Mouse (Mus musculus): Measurements from ENCODE around the gene Hfe. TPM values are rescaled to one million over a fixed set of nuclear protein-coding genes. Genes with fewer than 3 reads are reported as not detected.

Gene Hfe
- polyA plus RNA-seq, 1 experiment = 9.8 TPM

GRCm38 (mm10) chr13:23739922-23740252 is 29.2 kb upstream of the Hfe start:
- under 1% methylated on average over 14 of the region's 14 CpGs for WGBS
- no peaks in the 10 kb centered on the region for H3K36me3 ChIP-seq (ENCODE audit: control insufficient read depth, insufficient read depth, low read length)
- peak overlapping the region; percentile 85 for H3K4me3 ChIP-seq (ENCODE audit: control insufficient read depth, insufficient read depth, low read length)
- no peak for TF ChIP-seq CTCF (IDR thresholded peaks at IDR 0.05; ENCODE audit: borderline replicate concordance, control insufficient read depth, extremely low read depth, insufficient read depth, low read length, poor library complexity)
- no peak for TF ChIP-seq POLR2A (IDR thresholded peaks at IDR 0.05; ENCODE audit: control insufficient read depth, extremely low read depth, insufficient read depth, low read length, poor library complexity)
- peak overlapping the region; percentile 99 for H3K27ac ChIP-seq (ENCODE audit: control insufficient read depth, insufficient read depth, low read length)
- H3K27me3 ChIP-seq (ENCODE audit: control insufficient read depth, insufficient read depth, low read length) = no peaks in the 10 kb centered on the region
- DNase-seq = no peak
- H3K4me1 ChIP-seq (replicated peaks; ENCODE audit: control insufficient read depth, insufficient read depth, low read length) = peaks cover under 1% of the 10 kb centered on the region

GRCm38 (mm10) chr13:23739069-23739921 is 28.6 kb upstream of the Hfe start:
- Histone ChIP-seq H3K4me1 (replicated peaks; ENCODE audit: control insufficient read depth, insufficient read depth, low read length) (no peaks in the 10 kb centered on the region), H3K4me3 (ENCODE audit: control insufficient read depth, insufficient read depth, low read length) (peak overlapping the region; percentile 85), H3K36me3 (ENCODE audit: control insufficient read depth, insufficient read depth, low read length) (no peaks in the 10 kb centered on the region), H3K27ac (ENCODE audit: control insufficient read depth, insufficient read depth, low read length) (peak overlapping the region; percentile 99), H3K27me3 (ENCODE audit: control insufficient read depth, insufficient read depth, low read length) (no peaks in the 10 kb centered on the region)
- under 1% methylated on average over 39 of the region's 39 CpGs for WGBS
- TF ChIP-seq CTCF (IDR thresholded peaks at IDR 0.05; ENCODE audit: borderline replicate concordance, control insufficient read depth, extremely low read depth, insufficient read depth, low read length, poor library complexity) (no peak), POLR2A (IDR thresholded peaks at IDR 0.05; ENCODE audit: control insufficient read depth, extremely low read depth, insufficient read depth, low read length, poor library complexity) (peak; percentile 81)
- peak; percentile 86 for DNase-seq

DNA sequence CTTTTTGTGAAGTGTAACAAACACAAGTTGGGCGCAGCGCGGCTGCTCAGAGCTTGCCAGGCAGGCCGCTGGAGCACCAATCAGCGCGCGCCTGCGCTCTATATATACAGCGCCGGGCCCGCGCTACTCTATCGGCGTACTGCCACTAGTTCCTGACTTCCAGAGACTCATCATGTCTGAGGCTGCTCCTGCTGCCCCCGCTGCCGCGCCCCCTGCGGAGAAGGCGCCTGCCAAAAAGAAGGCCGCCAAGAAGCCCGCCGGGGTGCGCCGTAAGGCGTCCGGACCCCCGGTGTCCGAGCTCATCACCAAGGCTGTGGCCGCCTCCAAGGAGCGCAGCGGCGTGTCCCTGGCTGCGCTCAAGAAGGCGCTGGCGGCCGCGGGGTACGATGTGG is 28.0 kb upstream of the Hfe start, which contains the start of gene Hist1h1c:
Gene Hist1h1c, plus strand, starts transcription at position 132 of the 392 bp plus-strand sequence.
- H3K4me3 ChIP-seq (ENCODE audit: control insufficient read depth, insufficient read depth, low read length) = peak within 1 kb of the TSS; percentile 85
- no peaks in the 10 kb centered on the region for H3K36me3 ChIP-seq (ENCODE audit: control insufficient read depth, insufficient read depth, low read length)
- under 1% methylated on average over 38 of the region's 38 CpGs for WGBS
- DNase-seq = peak; percentile 94
- H3K4me1 ChIP-seq (replicated peaks; ENCODE audit: control insufficient read depth, insufficient read depth, low read length) = no peaks in the 10 kb centered on the region
- TF ChIP-seq CTCF (IDR thresholded peaks at IDR 0.05; ENCODE audit: borderline replicate concordance, control insufficient read depth, extremely low read depth, insufficient read depth, low read length, poor library complexity) = peak; percentile 61; the same call in 1 of the 2 replicates
- TF ChIP-seq POLR2A (IDR thresholded peaks at IDR 0.05; ENCODE audit: control insufficient read depth, extremely low read depth, insufficient read depth, low read length, poor library complexity) = peak; percentile 99
- H3K27me3 ChIP-seq (ENCODE audit: control insufficient read depth, insufficient read depth, low read length) = no peaks in the 10 kb centered on the region
- H3K27ac ChIP-seq (ENCODE audit: control insufficient read depth, insufficient read depth, low read length) = peak within 1 kb of the TSS; percentile 99

DNA sequence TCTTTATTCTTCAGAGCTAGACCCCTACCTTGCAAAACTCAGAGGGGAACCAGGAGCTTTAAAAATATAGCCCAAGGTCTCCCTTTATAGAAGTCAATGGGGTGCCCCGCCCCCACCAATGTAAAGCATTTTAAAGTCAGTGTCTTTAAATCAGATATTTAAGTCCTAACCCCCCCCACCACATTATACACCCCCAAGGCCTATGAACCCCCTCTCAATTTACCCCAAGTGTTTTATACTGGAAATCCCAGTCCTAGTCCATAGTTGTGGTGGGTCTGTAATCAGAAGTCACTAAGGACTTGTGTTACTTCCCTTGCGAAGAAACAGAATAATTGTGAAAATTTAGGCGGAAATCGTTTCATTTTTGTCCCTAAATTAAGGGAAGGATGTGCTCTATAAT is 27.4 kb upstream of the Hfe start:
- H3K27me3 ChIP-seq (ENCODE audit: control insufficient read depth, insufficient read depth, low read length) = no peaks in the 10 kb centered on the region
- TF ChIP-seq POLR2A (IDR thresholded peaks at IDR 0.05; ENCODE audit: control insufficient read depth, extremely low read depth, insufficient read depth, low read length, poor library complexity) (no peak), CTCF (IDR thresholded peaks at IDR 0.05; ENCODE audit: borderline replicate concordance, control insufficient read depth, extremely low read depth, insufficient read depth, low read length, poor library complexity) (no peak)
- H3K36me3 ChIP-seq (ENCODE audit: control insufficient read depth, insufficient read depth, low read length) = no peaks in the 10 kb centered on the region
- peak overlapping the region; percentile 71; the same call in 1 of the 2 replicates for H3K27ac ChIP-seq (ENCODE audit: control insufficient read depth, insufficient read depth, low read length)
- no peak overlapping the region for H3K4me3 ChIP-seq (ENCODE audit: control insufficient read depth, insufficient read depth, low read length)
- 27% methylated on average over 4 of the region's 4 CpGs for WGBS
- no peaks in the 10 kb centered on the region for H3K4me1 ChIP-seq (replicated peaks; ENCODE audit: control insufficient read depth, insufficient read depth, low read length)
- peak; percentile 40 for DNase-seq

DNA sequence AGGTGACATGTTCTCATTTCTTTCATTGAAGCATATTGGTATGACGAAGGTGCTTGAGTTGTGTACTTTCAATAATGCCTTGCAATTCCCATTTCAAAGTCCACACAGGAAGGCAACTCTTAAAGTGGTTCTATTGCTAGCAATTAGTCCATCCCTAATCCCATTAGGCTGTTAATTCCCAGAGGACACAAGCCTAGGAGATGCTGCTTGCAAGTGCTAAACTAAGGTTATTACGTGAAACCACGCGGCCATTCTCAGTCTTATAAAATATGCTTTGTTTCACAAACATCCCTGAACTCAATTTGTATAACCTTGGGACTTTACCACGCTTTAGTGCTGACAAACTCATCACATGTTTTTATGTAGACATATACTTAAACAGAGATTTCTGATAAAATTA is 26.4 kb upstream of the Hfe start:
- Histone ChIP-seq H3K4me3 (ENCODE audit: control insufficient read depth, insufficient read depth, low read length) (no peak overlapping the region), H3K27me3 (ENCODE audit: control insufficient read depth, insufficient read depth, low read length) (no peaks in the 10 kb centered on the region), H3K4me1 (replicated peaks; ENCODE audit: control insufficient read depth, insufficient read depth, low read length) (no peaks in the 10 kb centered on the region), H3K27ac (ENCODE audit: control insufficient read depth, insufficient read depth, low read length) (no peak overlapping the region), H3K36me3 (ENCODE audit: control insufficient read depth, insufficient read depth, low read length) (no peaks in the 10 kb centered on the region)
- DNase-seq = no peak
- WGBS = 98% methylated on average over 5 of the region's 5 CpGs
- TF ChIP-seq CTCF (IDR thresholded peaks at IDR 0.05; ENCODE audit: borderline replicate concordance, control insufficient read depth, extremely low read depth, insufficient read depth, low read length, poor library complexity) (no peak), POLR2A (IDR thresholded peaks at IDR 0.05; ENCODE audit: control insufficient read depth, extremely low read depth, insufficient read depth, low read length, poor library complexity) (no peak)

- DNase-seq = peak; percentile 46
- H3K36me3 ChIP-seq (ENCODE audit: control insufficient read depth, insufficient read depth, low read length) = no peaks in the 10 kb centered on the region
- H3K4me1 ChIP-seq (replicated peaks; ENCODE audit: control insufficient read depth, insufficient read depth, low read length) = peaks cover 18% of the 10 kb centered on the region
- WGBS = 34% methylated on average over 8 of the region's 8 CpGs
- no peaks in the 10 kb centered on the region for H3K27me3 ChIP-seq (ENCODE audit: control insufficient read depth, insufficient read depth, low read length)
- H3K27ac ChIP-seq (ENCODE audit: control insufficient read depth, insufficient read depth, low read length) = no peak overlapping the region
- no peak overlapping the region for H3K4me3 ChIP-seq (ENCODE audit: control insufficient read depth, insufficient read depth, low read length)
- no peak for TF ChIP-seq POLR2A (IDR thresholded peaks at IDR 0.05; ENCODE audit: control insufficient read depth, extremely low read depth, insufficient read depth, low read length, poor library complexity)
- TF ChIP-seq CTCF (IDR thresholded peaks at IDR 0.05; ENCODE audit: borderline replicate concordance, control insufficient read depth, extremely low read depth, insufficient read depth, low read length, poor library complexity) = no peak
These were observed 21.6 kb upstream of the Hfe start for GRCm38 (mm10) chr13:23732156-23732804.

All from thymus, adult 2 months (tissue).